Mouse (Mus musculus): ENCODE measurements around the gene Mb21d2. TPM values are rescaled to one million over a fixed set of nuclear protein-coding genes. Genes with fewer than 3 reads are reported as not detected.

Gene Mb21d2
- polyA plus RNA-seq, 1 experiment from 2014 or later, result 6.6 TPM

- WGBS, result 11% methylated on average over 9 of the region's 9 CpGs
- H3K4me1 ChIP-seq, result peaks cover 42% of the 10 kb centered on the region
- no peak overlapping the region for H3K27ac ChIP-seq
- H3K9ac ChIP-seq, result no peak overlapping the region
- no peaks in the 10 kb centered on the region for H3K9me3 ChIP-seq
- H3K4me2 ChIP-seq, result peak overlapping the region; percentile 85
- H3K4me3 ChIP-seq (replicated peaks), result peak overlapping the region; percentile 80
- H3K27me3 ChIP-seq, result peaks cover 29% of the 10 kb centered on the region
- no peaks in the 10 kb centered on the region for H3K36me3 ChIP-seq (replicated peaks)
- no peak for ATAC-seq (ENCODE audit: low FRiP score)
These were observed 2.1 kb downstream of the Mb21d2 start for GRCm38 (mm10) chr16:28927381-28927780.

- Histone ChIP-seq H3K4me3 (replicated peaks) (no peak overlapping the region), H3K9ac (no peak overlapping the region), H3K4me1 (peaks cover 15% of the 10 kb centered on the region), H3K9me3 (no peaks in the 10 kb centered on the region), H3K27me3 (no peaks in the 10 kb centered on the region), H3K4me2 (no peak overlapping the region), H3K27ac (no peak overlapping the region), H3K36me3 (replicated peaks) (no peaks in the 10 kb centered on the region)
- 0 out of 2 replicates have a peak, but pooled peaks have one; percentile 55 for ATAC-seq (ENCODE audit: low FRiP score)
- 56% methylated on average over 11 of the region's 11 CpGs for WGBS
These were observed 10.1 kb downstream of the Mb21d2 start for GRCm38 (mm10) chr16:28919320-28919885.

- ATAC-seq (ENCODE audit: low FRiP score), result no peak
- Histone ChIP-seq H3K36me3 (replicated peaks) (no peaks in the 10 kb centered on the region), H3K9me3 (no peaks in the 10 kb centered on the region), H3K4me3 (replicated peaks) (no peak overlapping the region), H3K4me1 (peaks cover 7% of the 10 kb centered on the region), H3K9ac (no peak overlapping the region), H3K27ac (no peak overlapping the region), H3K4me2 (no peak overlapping the region), H3K27me3 (no peaks in the 10 kb centered on the region)
- 90% methylated on average over 7 of the region's 7 CpGs for WGBS
These were observed 14.1 kb downstream of the Mb21d2 start for GRCm38 (mm10) chr16:28915362-28915761.

GRCm38 (mm10) chr16:28914709-28915108, 14.8 kb downstream of the Mb21d2 start:
- no peak overlapping the region for H3K27ac ChIP-seq
- 86% methylated on average over 1 of the region's 1 CpGs for WGBS
- peaks cover 7% of the 10 kb centered on the region for H3K4me1 ChIP-seq
- no peak overlapping the region for H3K4me2 ChIP-seq
- no peak overlapping the region for H3K4me3 ChIP-seq (replicated peaks)
- ATAC-seq (ENCODE audit: low FRiP score), result no peak
- no peak overlapping the region for H3K9ac ChIP-seq
- H3K27me3 ChIP-seq, result no peaks in the 10 kb centered on the region
- H3K36me3 ChIP-seq (replicated peaks), result no peaks in the 10 kb centered on the region
- H3K9me3 ChIP-seq, result no peaks in the 10 kb centered on the region

GRCm38 (mm10) chr16:28911414-28912050, 17.9 kb downstream of the Mb21d2 start:
- H3K36me3 ChIP-seq (replicated peaks), result no peaks in the 10 kb centered on the region
- H3K27me3 ChIP-seq, result no peaks in the 10 kb centered on the region
- no peak overlapping the region for H3K4me3 ChIP-seq (replicated peaks)
- no peak overlapping the region for H3K9ac ChIP-seq
- no peak overlapping the region for H3K4me2 ChIP-seq
- ATAC-seq (ENCODE audit: low FRiP score), result no peak
- no peak overlapping the region for H3K27ac ChIP-seq
- H3K4me1 ChIP-seq, result peaks cover 6% of the 10 kb centered on the region; the same call in 1 of the 2 replicates
- H3K9me3 ChIP-seq, result no peaks in the 10 kb centered on the region
- 93% methylated on average over 15 of the region's 15 CpGs for WGBS

- Histone ChIP-seq H3K4me3 (replicated peaks) (no peak overlapping the region), H3K4me2 (no peak overlapping the region), H3K36me3 (replicated peaks) (no peaks in the 10 kb centered on the region), H3K4me1 (peaks cover 8% of the 10 kb centered on the region), H3K27me3 (no peaks in the 10 kb centered on the region), H3K27ac (no peak overlapping the region), H3K9ac (no peak overlapping the region), H3K9me3 (no peaks in the 10 kb centered on the region)
- WGBS, result 80% methylated on average over 7 of the region's 7 CpGs
- no peak for ATAC-seq (ENCODE audit: low FRiP score)
These were observed 22.9 kb downstream of the Mb21d2 start for GRCm38 (mm10) chr16:28906370-28907275.

GRCm38 (mm10) chr16:28905567-28906289, 23.7 kb downstream of the Mb21d2 start:
- H3K4me1 ChIP-seq, result peaks cover 8% of the 10 kb centered on the region
- H3K27ac ChIP-seq, result no peak overlapping the region
- no peaks in the 10 kb centered on the region for H3K27me3 ChIP-seq
- H3K4me2 ChIP-seq, result no peak overlapping the region
- no peak for ATAC-seq (ENCODE audit: low FRiP score)
- no peak overlapping the region for H3K4me3 ChIP-seq (replicated peaks)
- WGBS, result 87% methylated on average over 11 of the region's 11 CpGs
- H3K9ac ChIP-seq, result no peak overlapping the region
- H3K36me3 ChIP-seq (replicated peaks), result no peaks in the 10 kb centered on the region
- no peaks in the 10 kb centered on the region for H3K9me3 ChIP-seq

- no peak for ATAC-seq (ENCODE audit: low FRiP score)
- Histone ChIP-seq H3K4me3 (replicated peaks) (no peak overlapping the region), H3K36me3 (replicated peaks) (no peaks in the 10 kb centered on the region), H3K9me3 (no peaks in the 10 kb centered on the region), H3K9ac (no peak overlapping the region), H3K27ac (no peak overlapping the region), H3K4me2 (no peak overlapping the region), H3K27me3 (no peaks in the 10 kb centered on the region), H3K4me1 (peaks cover 17% of the 10 kb centered on the region)
- 83% methylated on average over 14 of the region's 14 CpGs for WGBS
These were observed 26.6 kb downstream of the Mb21d2 start for GRCm38 (mm10) chr16:28902620-28903565.

GRCm38 (mm10) chr16:28899161-28899540, 30.3 kb downstream of the Mb21d2 start:
- H3K36me3 ChIP-seq (replicated peaks), result no peaks in the 10 kb centered on the region
- H3K9me3 ChIP-seq, result no peaks in the 10 kb centered on the region
- H3K4me2 ChIP-seq, result no peak overlapping the region
- H3K27me3 ChIP-seq, result no peaks in the 10 kb centered on the region
- H3K4me1 ChIP-seq, result peaks cover 18% of the 10 kb centered on the region
- ATAC-seq (ENCODE audit: low FRiP score), result no peak
- H3K27ac ChIP-seq, result no peak overlapping the region
- WGBS, result 58% methylated on average over 4 of the region's 4 CpGs
- no peak overlapping the region for H3K4me3 ChIP-seq (replicated peaks)
- H3K9ac ChIP-seq, result no peak overlapping the region

GRCm38 (mm10) chr16:28898509-28899160, 30.8 kb downstream of the Mb21d2 start:
- Histone ChIP-seq H3K36me3 (replicated peaks) (no peaks in the 10 kb centered on the region), H3K4me1 (peaks cover 19% of the 10 kb centered on the region), H3K4me2 (no peak overlapping the region), H3K4me3 (replicated peaks) (no peak overlapping the region), H3K27ac (no peak overlapping the region), H3K27me3 (no peaks in the 10 kb centered on the region), H3K9ac (no peak overlapping the region), H3K9me3 (no peaks in the 10 kb centered on the region)
- WGBS, result 36% methylated on average over 15 of the region's 15 CpGs
- ATAC-seq (ENCODE audit: low FRiP score), result no peak

- H3K9me3 ChIP-seq, result no peaks in the 10 kb centered on the region
- 96% methylated on average over 7 of the region's 7 CpGs for WGBS
- H3K27ac ChIP-seq, result no peak overlapping the region
- no peak for ATAC-seq (ENCODE audit: low FRiP score)
- H3K4me3 ChIP-seq (replicated peaks), result no peak overlapping the region
- H3K27me3 ChIP-seq, result no peaks in the 10 kb centered on the region
- H3K4me2 ChIP-seq, result no peak overlapping the region
- H3K4me1 ChIP-seq, result peaks cover 19% of the 10 kb centered on the region
- H3K9ac ChIP-seq, result no peak overlapping the region
- H3K36me3 ChIP-seq (replicated peaks), result no peaks in the 10 kb centered on the region
These were observed 32.9 kb downstream of the Mb21d2 start for GRCm38 (mm10) chr16:28896571-28896970.
